Mouse (Mus musculus): Measurements from ENCODE around the gene Gm973.
A peak's percentile ranks its signal among the peaks of the same experiment; 100 is the strongest.

Gene Gm973

GRCm38 (mm10) chr1:59542231-59542630, 26.2 kb downstream of the Gm973 start:
- DNase-seq (ENCODE audit: low spot score) = no peak

GRCm38 (mm10) chr1:59543911-59544310, 27.8 kb downstream of the Gm973 start:
- DNase-seq (ENCODE audit: low spot score) = no peak

GRCm38 (mm10) chr1:59548486-59548885, 32.4 kb downstream of the Gm973 start:
- DNase-seq (ENCODE audit: low spot score) = no peak

GRCm38 (mm10) chr1:59549036-59549675, 33.1 kb downstream of the Gm973 start:
- DNase-seq (ENCODE audit: low spot score) = no peak

- DNase-seq (ENCODE audit: low spot score) = no peak
Observed at GRCm38 (mm10) chr1:59550227-59550626, 34.2 kb downstream of the Gm973 start.

- DNase-seq (ENCODE audit: low spot score) = no peak
Observed at GRCm38 (mm10) chr1:59550996-59551395, 34.9 kb downstream of the Gm973 start.

GRCm38 (mm10) chr1:59553708-59554107, 37.6 kb downstream of the Gm973 start:
- DNase-seq (ENCODE audit: low spot score) = no peak

DNA sequence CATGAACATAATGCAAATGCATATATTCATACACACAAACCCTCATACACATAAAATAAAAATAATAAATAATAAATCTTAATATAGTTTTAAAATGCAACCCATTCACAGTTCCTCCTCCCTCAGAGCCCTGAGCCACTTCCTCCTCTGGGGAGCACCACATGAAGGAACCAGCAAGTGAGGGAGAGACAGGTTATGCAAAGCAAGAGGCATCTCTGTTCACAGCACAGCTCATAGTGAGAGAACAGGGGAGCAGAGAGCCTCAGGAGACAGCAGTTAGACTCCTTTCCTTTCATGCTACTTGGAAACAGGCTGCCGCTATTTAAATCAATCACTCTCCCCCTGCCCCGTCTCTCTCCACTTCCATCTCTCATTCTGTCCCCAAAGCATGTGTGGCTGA, 47.5 kb downstream of the Gm973 start:
- no peak for DNase-seq (ENCODE audit: low spot score)

DNA sequence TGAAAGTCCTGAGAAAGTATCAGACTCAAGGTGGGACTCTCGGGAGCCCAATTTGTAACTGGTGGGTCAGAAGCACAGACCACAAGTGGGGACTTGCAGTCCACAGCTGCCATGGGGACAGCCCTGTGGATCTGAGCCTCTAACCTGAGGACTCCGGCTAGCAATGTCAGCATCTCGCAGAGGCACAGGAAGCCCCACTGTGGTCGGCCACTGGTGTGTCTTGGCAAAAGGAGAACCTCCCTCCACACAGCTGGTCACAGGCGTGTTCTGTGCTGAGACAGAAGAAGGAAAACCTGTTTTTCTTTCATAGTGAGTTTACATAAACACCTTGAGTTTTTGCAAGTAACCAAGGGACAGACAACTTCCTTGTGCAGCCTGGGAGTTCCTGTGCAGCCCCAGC, 49.7 kb downstream of the Gm973 start:
- DNase-seq (ENCODE audit: low spot score) = no peak

DNA sequence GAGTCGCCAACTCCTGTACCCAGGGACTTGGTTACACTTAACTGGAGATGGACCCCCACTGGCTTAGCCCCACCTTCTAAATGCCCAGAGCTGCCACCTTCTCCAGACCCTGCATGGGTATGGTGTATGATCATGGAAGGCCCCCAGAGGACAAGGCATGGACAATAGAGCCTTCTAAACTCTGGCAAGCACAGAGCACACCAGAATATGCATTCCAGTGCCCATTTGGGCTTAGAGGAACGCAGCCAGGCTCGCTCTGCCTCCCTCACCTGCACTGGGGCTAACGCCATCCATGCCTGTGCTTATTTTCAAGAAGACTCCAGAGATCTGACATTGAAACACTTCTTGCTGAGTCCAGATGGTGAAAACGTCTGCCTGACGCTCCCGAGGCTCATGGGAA, 50.2 kb downstream of the Gm973 start:
- DNase-seq (ENCODE audit: low spot score) = no peak

DNA sequence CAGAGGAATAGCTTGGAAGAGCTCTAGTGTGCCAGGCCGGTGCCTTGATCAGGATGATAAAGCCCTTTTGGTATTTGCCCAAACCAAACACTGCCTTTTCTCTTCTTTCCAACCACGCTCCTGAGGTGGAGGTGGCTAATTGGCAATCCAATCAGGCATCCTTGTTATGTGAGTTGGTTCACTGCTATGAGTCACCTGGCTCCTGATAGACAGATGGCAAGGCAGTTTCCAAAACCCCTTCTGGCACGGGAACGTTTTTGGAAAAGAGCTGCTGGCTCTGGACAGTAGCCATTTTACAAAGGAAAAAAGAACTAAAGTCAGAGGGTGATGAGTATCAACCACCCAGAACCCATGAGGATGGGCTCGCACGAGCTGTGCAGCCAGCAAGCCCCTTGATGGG, 50.9 kb downstream of the Gm973 start:
- no peak for DNase-seq (ENCODE audit: low spot score)

DNA sequence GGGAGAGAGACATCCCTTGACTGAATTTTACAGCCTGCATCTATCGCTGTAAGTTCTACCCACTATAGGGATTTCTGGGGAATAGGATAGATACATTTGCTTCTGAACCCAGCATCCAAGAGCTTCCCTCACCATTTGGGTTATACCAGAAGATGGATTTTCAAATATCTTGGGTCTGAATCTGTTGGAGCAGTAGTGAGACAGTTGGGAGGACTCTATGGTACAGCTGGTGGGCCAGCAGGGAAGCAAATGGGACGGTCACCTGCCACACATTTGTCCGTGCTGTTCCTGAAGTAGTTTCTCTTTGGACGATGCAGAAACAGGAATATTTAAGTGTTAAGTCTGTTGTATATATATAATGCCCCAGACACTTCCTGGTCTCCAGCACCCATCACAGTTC, 51.5 kb downstream of the Gm973 start:
- no peak for DNase-seq (ENCODE audit: low spot score)

- DNase-seq (ENCODE audit: low spot score) = no peak
Observed at GRCm38 (mm10) chr1:59568283-59568682, 52.2 kb downstream of the Gm973 start.

DNA sequence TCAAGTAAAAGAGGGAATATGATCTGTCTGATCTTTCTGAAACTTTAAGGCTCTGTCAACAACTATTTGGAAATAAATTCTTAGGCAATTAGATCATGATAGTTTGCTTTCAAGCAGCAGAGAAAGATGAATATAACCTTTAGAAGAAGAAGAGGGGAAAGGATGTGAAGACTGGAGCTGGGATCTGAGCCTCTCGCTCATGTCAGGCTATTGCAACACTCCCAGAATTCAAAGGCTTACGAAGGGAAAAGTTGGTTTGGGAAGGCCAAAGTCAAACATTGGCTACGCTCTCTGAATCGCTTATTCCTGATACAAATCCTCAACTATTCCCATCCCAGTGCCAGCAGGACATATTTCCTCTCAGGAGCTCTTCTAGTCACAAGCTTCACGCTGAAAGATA, 53.2 kb downstream of the Gm973 start:
- no peak for DNase-seq (ENCODE audit: low spot score)

GRCm38 (mm10) chr1:59570767-59571166, 54.7 kb downstream of the Gm973 start:
- no peak for DNase-seq (ENCODE audit: low spot score)

DNA sequence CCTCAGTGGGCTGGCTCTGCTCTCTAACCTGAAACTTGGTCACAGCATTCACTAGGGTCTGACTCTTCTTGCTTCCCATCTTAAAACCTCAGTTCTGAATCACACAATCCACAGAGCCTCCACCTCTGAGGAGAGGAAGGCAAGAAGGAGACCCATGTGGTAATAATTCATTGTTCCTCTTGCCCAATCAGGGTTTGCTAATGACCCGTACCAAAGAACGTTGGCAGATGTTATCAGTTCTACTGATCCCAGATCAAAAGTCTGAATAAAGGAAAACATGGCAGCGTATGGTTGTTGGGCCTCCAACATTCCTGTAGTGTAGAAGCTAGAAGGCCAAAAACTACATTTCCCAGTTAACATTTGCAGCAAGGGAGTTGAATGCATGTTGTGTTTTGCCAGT, 55.4 kb downstream of the Gm973 start:
- DNase-seq (ENCODE audit: low spot score) = no peak

- no peak for DNase-seq (ENCODE audit: low spot score)
Observed at GRCm38 (mm10) chr1:59573843-59574242, 57.8 kb downstream of the Gm973 start.

DNA sequence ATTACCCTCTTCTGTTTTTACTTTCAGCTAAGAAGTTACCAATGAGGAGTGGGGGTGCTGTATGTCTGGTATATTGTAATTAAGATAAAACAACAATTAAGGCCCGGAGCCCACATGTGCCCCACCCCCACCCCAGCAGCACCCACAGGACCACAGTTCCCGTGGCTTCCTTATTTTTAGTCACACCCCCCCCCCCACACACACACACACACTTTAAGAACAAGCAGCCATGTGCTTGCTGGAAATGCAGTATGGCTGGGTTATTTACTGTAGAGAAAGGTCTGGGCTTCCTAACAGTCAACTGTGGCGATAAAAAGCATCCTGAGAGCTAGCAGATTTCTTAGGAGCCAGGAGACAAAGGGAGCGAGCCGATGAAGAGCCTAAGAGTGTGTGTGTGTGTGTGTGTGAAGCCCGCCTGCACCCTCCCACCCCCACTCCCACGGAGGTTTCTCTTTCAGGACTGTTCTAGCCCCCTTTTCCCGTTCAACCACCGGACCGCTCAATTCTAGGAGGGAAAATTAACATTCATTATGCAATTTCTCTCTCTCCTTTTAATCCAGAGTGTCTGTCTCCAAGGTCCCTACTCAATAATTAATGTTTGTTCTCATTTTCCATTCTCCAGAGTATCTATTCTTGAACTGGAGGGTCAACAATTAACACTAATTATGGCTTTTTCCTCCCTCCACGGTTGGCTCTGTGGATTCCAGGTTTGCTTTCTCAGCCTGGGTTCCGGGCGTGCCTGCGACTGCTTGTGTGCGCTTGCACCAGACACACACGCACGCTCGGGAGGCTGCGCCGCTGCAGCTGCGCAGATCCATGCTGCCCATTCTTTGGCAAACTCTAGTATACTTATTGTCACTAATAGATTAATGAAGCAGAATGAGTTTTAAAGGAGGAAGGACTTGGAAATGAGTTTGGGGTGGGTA, 58.5 kb downstream of the Gm973 start:
- no peak for DNase-seq (ENCODE audit: low spot score)

- no peak for DNase-seq (ENCODE audit: low spot score)
Observed at GRCm38 (mm10) chr1:59578770-59579169, 62.7 kb downstream of the Gm973 start.

DNA sequence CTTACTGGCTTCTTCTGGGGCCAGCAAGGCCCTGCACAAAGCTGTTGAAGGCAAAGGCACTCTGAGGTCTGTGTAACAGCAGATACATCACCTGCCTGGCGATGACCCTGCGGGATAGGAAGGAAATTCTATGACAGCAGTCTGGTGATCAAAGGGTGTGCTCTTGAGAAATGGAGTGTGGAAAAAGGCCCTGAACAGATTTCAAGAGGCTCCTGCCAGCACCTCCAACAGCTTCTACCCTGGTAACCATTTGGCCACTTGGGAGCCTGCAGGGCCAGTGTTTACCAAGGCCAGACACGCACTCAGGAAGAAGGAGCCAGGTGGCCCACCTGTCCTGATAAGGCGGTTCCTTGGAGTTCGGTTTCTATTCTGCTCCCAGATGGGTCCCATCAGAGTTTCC, 63.3 kb downstream of the Gm973 start:
- peak; percentile 51 for DNase-seq (ENCODE audit: low spot score)

GRCm38 (mm10) chr1:59580131-59580751, 64.2 kb downstream of the Gm973 start:
- DNase-seq (ENCODE audit: low spot score) = no peak

DNA sequence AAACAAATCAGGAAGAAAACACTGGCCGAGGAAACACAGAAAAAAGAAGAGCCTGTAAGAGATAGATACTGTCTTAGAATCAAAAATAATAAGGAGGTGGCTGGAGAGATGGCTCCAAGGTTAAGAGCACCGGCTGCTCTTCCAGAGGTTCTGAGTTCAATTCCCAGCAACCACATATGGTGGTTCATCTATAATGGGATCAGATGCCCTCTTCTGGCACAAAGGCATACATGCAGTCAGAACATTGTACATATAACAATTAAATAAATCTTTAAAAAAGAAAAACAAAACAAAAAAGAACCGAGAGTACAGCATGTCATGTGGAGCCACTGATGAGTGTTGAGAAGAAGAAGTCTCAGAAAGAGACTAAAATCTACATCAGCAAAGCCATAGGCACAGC, 64.8 kb downstream of the Gm973 start:
- no peak for DNase-seq (ENCODE audit: low spot score)
